Mouse (Mus musculus): ENCODE results near the gene Tinag.
"Not testable (repeated sequence)": the region's sequence is repeated elsewhere in the genome, so short reads cannot be mapped to it uniquely, and the experiment has no call there.

The Tinag gene

GRCm38 (mm10) chr9:77045585-77045984 is at the start of gene Tinag:
TSS of gene Tinag (minus strand) at chr9:77045794.
- DNase-seq (ENCODE audit: low spot score), result no peak

GRCm38 (mm10) chr9:77083221-77083620 is 37.6 kb upstream of the Tinag start:
- not testable (repeated sequence) for DNase-seq (ENCODE audit: low spot score)

GRCm38 (mm10) chr9:77071676-77072075 is 26.1 kb upstream of the Tinag start:
- DNase-seq (ENCODE audit: low spot score), result no peak

GRCm38 (mm10) chr9:77056611-77057010 is 11.0 kb upstream of the Tinag start:
- no peak for DNase-seq (ENCODE audit: low spot score)

GRCm38 (mm10) chr9:77054426-77055193 is 9.0 kb upstream of the Tinag start:
- no peak for DNase-seq (ENCODE audit: low spot score)

- DNase-seq (ENCODE audit: low spot score), result no peak
Observed at GRCm38 (mm10) chr9:77051406-77051805, 5.8 kb upstream of the Tinag start.

- no peak for DNase-seq (ENCODE audit: low spot score)
Observed at GRCm38 (mm10) chr9:77049669-77050068, 4.1 kb upstream of the Tinag start.

- no peak for DNase-seq (ENCODE audit: low spot score)
Observed at GRCm38 (mm10) chr9:77046067-77046715, 597 bp upstream of the Tinag start.

- DNase-seq (ENCODE audit: low spot score), result no peak
Observed at GRCm38 (mm10) chr9:77035361-77035760, 10.2 kb downstream of the Tinag start.

GRCm38 (mm10) chr9:77032430-77033154 is 13.0 kb downstream of the Tinag start:
- no peak for DNase-seq (ENCODE audit: low spot score)

- DNase-seq (ENCODE audit: low spot score), result no peak
Observed at GRCm38 (mm10) chr9:77025271-77025670, 20.3 kb downstream of the Tinag start.

GRCm38 (mm10) chr9:77018935-77019334 is 26.7 kb downstream of the Tinag start:
- no peak for DNase-seq (ENCODE audit: low spot score)

- DNase-seq (ENCODE audit: low spot score), result no peak
Observed at GRCm38 (mm10) chr9:76996021-76996420, 49.6 kb downstream of the Tinag start.

GRCm38 (mm10) chr9:76989946-76990345 is 55.6 kb downstream of the Tinag start:
- DNase-seq (ENCODE audit: low spot score), result no peak

- DNase-seq (ENCODE audit: low spot score), result no peak
Observed at GRCm38 (mm10) chr9:76934813-76935212, 110.8 kb downstream of the Tinag start.

GRCm38 (mm10) chr9:76915093-76915661 is 130.4 kb downstream of the Tinag start:
- DNase-seq (ENCODE audit: low spot score), result no peak
